Mouse (Mus musculus) thymus, postnatal 0 days (tissue): ENCODE data around the gene Cpa3. TPM values are rescaled to one million over a fixed set of nuclear protein-coding genes. Genes with fewer than 3 reads are reported as not detected.

Source experiments
- DNase-seq: peaks from one replicate; pipeline ENCODE4 v3.0.0-alpha.2; 2015; ENCODE audit warnings: low spot score
- polyA plus RNA-seq: library from polyadenylated mRNA; unstranded; fragments of >200 nt; fragmentation: Nextera tagmentation; extraction: Ambion mirVana; gene quantifications from 2 replicates; pipeline ENCODE4 v1.2.1, GENCODE M21; 2015

The Cpa3 gene
- 32.4 and 35.9 TPM in 2 replicates for polyA plus RNA-seq

DNA sequence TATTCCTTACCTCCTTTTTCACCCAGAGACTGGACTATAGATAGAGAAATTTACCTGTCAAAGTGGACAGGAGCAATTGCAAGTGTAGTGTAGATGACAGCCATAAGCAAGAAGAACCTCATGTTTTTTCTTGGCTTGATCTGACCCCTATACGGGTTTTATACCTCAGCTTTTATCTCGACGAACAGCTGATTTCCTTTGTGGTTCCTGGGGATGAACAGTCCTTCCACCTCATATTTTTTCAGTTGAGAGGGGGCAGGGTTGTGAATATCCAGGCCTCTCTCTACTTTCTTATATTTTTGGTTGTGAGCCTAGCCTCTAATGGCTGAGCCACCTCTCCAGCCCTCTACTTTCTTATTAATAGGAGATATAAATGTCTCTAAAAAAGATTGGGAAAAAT is at the start of gene Cpa3:
Cpa3 (minus strand) TSS at position 132 of the 400 bp plus-strand sequence.
- DNase-seq = no peak

DNA sequence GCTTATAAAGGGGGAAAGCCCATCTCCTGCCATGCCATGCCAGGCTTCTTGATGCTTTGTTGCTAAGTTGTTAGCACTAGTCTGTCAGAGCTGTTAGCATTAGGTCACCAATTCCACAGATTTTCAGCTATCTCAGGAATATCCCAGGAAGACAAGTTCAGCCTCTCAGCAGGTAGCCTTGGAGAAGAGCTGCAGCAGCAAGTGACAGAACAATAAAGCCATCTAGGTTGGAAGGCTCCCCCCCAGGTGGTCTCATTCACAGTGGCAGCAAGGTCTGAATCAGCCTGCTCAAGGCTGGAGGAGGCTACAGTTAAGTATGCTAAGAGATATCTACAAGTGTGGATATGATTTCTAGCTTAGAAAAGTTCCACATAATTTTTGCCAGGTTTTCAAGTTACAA is 49.4 kb upstream of the Cpa3 start:
- no peak for DNase-seq

DNA sequence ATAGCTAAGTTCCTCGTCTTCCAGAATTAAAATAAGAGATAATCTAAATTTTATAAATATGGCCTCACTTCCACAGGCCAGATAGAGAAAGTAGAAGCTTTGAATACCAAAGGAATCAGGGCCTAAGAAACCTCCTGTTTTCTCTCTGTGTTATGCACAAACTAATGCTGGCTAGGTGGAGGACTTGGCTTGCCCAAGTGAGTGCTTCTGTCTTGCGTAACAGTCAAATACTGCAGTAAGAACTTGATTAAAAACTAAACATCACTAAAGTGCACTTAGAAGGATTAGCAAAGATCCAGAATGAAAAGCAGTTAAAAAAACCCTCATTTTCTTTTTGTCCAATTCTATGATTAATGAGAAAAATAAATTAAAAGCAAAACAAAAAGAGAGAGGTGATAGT is 46.8 kb upstream of the Cpa3 start:
- DNase-seq = no peak

DNA sequence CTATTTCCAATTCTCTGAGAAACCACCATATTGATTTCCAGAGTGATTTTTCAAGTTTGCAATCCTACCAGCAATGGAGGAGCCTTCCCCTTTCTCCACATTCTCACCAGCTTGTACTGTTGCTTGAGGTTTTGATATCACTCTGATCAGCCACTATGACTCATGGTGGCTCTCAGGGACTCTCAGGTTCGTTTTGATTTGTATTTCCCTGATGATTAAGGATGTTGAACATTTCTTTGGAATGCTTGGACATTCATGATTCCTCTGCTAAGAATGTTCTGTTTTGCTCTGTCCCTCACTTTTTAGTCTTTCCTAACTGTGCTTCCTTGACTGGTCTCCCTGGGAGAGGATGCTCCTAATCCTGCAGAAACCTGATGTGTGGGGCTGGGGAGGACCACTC is 39.8 kb upstream of the Cpa3 start:
- no peak for DNase-seq

DNA sequence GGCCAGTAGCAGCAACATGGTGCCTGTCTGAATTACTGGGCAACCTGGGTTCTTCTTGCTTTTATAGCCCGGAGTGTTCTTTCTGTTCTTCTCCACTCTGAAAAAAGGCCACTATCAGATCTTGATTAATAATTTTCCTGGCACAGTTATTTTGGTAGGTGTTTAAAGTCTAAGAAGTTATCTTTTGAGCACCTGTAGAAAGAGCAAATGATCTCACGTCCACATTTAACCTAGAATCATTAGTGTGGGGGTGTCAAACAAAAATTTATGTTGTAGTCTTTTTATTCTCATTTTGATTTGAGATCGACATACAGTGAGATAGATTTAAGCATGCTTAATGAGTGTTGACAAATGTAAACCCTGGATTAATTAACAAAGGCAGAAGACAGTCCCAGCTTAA is 33.7 kb upstream of the Cpa3 start, which contains the start of gene Cpb1:
Cpb1 (minus strand) TSS at position 101 of the 400 bp plus-strand sequence.
- no peak for DNase-seq

DNA sequence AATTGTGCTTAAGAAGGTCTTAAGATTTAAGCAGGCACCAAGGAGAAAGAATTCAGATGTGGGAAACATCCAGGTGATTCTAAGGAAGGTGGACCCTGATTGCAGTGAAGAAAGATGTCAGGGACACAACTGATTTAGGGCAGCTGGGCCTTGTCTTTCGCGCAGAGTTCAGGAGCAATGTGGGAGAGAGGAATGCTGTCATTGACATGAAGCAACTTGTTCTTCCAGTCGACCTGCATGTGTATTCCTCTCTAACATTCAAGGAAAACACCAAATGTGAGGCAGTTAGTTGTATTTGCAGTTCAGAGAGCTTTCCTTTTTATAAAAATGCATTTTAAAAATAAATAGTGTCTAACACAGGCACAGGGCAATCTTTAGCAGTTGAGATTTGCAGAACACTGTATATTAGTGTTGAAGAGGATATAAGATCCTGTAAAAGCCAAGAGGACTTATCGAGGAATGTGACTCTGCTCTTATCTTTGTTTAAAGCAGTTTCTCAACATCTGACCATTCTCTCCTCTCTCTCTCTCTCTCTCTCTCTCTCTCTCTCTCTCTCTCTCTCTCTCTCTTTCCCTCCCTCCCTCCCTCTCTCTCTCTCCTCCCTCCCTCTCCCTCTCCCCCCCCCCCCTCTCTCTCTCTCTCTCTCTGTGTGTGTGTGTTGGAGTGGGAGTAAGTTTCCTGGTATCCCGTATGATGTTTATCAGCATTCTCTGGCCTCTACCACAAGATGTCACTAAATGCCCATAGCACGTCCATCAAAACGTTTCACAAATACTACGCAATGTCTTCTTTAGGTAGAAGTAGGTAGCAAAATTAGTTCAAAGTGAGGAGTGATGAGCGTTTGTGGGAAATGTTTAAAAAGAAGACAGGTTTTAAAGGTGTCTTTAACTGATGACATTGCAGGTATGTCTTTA is 12.8 kb upstream of the Cpa3 start:
- DNase-seq = no peak

DNA sequence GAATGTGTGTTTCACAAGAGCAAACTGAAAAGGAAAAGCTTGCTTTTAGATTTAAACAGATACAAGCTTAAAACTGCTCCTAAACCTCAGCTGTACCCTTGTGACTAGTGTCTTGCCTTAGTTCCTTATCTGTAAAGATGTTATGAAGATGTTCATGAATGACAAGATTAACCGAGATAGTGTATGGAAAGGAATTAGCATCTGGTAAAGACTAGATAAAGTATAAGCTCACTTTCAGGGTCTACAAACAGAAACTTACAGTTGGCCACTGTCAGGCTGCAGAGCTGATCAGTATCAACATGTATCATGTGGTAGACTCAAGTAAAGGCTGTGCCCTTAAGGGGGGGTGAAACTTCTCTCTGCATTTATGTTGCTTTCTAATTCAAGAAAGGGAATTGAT is 1.9 kb upstream of the Cpa3 start:
- peak; percentile 6 for DNase-seq

DNA sequence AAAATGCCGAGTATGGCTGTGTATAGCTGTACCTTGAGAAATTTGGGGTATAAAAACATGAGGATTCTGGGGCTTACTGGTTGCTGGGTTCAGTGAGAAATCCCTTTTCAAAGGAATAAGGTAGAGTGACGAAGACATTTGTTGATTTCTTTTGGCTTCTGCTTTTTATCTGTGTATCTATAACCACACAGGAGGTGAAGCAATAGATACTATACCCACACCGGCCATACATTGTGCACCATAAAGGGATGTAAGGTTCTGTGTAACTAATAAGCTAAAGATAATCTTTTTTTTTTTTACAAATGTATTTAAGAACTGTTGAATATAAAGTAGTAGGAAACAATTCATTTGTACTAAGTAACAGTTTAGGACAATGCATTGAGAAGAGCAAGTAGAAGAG is 2.2 kb downstream of the Cpa3 start:
- no peak for DNase-seq

DNA sequence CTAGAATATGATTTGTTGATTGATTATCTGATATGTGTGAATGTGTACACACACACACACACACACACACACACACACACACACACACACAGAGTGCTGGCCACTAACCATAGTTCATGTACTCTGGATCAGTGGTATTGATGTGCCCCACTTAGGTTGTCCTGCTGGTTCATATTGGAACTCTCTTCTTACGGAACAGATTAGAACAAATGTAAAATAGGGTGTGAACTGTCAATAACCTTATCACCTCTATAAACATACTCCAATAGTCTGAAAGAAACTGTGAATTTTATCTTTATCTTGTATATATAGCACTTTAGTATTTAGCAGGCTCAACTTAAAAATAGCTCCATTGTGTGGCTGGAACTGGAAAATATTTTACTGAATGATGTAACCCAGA is 5.0 kb downstream of the Cpa3 start:
- DNase-seq = no peak

DNA sequence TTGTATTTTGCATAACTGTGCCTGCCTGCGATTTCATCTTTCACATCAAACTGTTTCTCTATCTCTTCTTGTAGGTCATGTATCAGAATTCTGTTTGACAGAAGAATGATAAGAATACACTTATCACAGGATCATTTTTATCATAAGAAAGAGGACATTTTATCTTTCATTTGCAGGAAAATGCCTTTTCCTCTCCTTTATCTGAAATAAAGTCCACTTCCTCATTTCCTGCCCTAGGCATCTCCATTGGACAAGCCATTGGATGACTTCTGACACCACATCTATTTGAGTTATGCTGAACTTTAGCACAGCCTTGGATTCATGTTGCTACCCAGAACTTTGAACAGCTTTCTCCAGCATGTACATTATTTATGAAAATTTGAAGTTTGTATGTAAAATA is 13.0 kb downstream of the Cpa3 start:
- no peak for DNase-seq

DNA sequence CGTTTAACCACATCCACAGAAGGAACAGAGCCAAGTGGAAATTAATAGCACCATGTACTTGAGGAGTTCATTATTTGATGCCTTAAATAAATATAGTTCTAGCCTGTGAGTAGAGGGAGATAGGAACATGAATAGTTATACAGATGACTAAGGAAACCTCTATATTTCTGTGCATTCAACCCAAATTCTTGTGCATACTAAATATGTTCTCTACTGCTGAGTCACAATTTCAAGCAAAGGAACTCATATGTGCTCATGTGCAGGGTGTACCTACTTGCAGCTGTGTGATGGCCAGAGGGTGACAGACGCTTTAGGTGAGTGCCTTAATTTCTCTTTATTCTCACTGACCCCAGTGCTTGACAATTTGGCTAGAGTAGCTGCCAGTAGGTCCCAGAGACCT is 16.6 kb downstream of the Cpa3 start:
- DNase-seq = no peak

DNA sequence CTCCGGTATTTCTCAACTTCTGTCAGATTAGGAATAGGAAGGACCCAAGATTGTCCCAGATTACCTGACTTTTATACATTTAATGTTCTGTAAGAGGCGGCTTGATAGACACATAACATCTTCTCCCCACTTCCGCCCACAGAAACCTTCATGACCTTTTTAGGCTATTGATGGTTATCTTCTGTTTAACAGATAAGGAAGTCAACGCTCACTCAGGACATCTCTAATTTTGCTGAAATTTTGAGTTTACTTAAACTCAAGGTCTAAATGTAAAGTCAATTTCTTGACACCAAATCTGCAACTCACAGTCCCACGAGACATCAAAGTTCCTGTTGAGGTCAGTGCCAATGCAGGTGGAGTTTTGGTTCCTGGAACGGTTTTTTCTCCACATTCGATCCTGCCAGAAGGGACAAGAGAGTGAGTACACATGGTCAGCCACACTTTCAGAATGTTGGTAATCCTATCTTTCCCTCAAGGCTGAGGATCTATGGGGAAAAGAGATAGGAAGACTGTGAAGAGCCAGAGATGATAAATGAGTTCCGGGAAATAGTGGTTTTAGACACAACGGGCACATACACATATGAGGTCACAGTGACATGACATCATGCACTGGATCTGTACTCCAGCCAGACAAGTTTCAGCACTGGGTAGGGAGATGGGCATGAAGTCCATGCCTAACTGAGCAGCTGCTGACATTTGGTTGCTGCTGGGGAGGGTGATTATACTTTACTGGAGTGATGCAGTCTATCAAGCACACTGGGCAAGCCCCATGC is 18.9 kb downstream of the Cpa3 start:
- peak; percentile 36 for DNase-seq

DNA sequence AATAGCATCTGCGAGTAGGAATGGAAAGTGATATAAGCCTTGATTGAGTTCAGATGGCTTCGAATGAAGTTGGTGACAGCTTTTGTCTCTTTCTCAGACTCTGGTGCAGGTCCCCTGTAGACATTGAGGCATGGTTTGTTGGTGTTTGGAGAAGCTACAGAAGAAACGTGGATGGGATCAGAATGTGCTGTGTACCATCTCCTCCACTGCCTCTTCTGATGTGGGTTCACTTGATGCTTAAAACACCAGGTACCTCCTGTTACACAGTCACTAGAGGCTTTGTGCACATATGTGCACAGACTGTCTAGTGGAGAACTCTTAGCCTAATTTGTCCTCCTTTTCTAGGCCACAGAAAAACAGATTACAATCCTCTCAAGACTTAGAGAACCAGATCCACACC is 19.8 kb downstream of the Cpa3 start:
- peak; percentile 53 for DNase-seq

DNA sequence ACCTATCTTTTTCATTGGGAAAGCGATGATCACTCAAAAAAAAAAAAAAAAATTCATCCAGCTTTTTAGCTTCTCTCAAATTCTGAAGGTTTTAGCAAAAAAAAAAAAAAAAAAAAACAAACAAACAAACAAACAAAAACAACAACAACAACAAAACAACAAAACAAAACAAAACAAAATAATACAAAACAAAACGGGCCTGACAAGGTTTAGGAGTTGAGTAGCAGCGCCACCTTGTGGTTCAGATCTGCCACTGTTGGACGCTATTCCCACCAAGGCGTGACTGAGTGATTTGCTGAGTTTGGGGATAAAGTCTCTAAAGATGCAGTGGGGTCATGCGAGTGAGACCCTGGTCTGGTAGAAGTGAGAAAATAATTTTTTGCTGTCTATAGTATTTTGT is 43.1 kb downstream of the Cpa3 start:
- DNase-seq = peak; percentile 68

DNA sequence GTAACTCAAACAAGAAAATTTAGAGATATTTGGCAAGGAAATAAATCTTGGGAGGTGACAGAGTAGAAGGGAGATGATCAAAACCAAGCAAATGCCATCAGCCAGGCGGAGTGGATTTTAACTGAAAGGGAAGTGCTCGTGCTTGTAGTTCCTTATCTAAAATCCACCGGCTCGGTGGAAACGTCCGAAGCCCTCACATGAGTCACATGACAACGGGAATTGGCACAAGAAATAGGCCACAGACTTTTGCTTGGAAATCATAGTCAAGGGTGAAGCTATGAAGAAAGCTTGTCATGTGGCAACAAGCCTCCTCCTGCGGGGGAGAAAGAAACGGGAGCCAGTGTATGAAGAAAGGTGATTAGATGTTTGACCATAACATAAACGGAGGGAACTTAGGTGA is 44.1 kb downstream of the Cpa3 start:
- no peak for DNase-seq

DNA sequence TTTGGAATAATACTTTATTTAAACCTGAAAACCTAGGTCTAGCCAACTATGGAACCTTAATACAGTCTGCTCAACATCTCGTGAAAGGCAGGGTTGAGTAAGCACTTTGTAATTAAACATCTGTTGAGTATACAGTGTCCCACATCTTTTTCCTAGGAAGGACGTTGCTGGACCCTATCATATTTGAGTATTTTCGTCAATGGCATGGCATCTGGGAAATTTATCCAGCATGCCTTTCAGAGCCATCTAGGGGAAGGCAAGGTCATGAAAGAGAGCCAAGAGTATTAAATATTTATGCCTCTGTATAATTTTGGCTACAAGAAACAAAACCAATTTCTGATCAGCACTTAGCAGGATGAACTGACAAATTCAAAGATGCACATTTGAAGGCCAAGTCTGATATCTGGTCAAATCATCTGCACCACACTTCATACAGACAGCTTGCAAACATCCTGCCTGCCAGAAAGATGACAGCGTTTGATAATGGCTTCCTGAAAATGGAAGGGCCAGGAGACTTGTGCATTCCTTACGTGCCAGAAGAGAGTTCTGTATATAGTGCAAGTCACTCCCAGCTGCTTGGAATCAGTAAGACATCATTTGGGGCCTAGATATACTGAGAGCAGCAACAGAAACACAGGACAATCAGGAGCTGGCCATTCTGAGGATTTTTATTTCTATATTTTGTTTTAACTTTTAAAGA is 52.9 kb downstream of the Cpa3 start:
- no peak for DNase-seq

DNA sequence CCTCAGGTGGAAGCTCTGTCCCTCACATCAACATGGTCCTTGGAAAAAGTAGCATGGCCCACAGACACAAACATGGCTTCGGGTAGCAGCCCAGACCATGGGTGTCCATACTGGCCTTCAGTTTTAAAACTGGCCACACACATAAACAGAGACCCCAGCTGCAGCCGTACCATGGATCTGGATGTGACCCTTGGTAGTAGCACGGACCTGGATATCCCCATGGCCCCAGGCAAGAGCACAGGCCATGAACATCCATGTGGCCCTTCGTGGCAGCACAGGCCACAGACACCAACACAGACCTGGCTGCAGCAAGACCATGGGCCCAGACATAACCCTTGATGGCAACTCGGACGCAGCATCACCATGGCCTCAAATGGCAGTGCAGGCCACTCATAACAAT is 69.6 kb downstream of the Cpa3 start:
- no peak for DNase-seq

DNA sequence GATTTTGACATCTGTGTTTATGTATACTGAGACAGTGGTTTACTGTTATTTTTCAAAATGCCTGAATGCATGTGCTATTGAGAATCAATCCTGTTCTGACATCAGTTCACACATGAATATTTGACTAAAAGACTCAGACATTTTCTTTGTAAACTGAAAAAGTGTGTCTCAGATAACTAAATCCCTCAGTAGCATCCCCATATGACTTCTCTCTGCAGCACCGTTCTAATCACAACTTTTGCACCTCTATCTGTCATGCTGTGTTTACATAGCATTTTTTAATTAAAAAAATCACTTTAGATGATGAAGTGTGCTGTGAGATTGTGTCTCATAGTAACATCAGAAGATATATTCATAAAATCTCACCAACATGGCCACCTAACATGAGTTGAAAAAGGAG is 74.5 kb downstream of the Cpa3 start:
- no peak for DNase-seq
